Mouse (Mus musculus): Measurements from ENCODE around the gene Mbd3. TPM values are rescaled to one million over a fixed set of nuclear protein-coding genes. Genes with fewer than 3 reads are reported as not detected.

Mbd3 gene
- total and polyA plus RNA-seq, 3 experiments, result 48.7 to 131 (median 67.0) TPM

- TF ChIP-seq UBTF (IDR thresholded peaks at IDR 0.05; ENCODE audit: low read depth, low read length) (no peak), SIN3A (IDR thresholded peaks at IDR 0.05; ENCODE audit: low read length) (peak; percentile 43; the same call in 1 of the 2 replicates)
Observed at GRCm38 (mm10) chr10:80444339-80445045, 45.1 kb upstream of the Mbd3 start (continued).

- peaks cover 14% of the 10 kb centered on the region for H3K27me3 ChIP-seq (replicated peaks)
- H3K9me3 ChIP-seq (replicated peaks; ENCODE audit: low read length), result no peaks in the 10 kb centered on the region
- TF ChIP-seq ZNF384 (IDR thresholded peaks at IDR 0.05; ENCODE audit: low read depth, low read length) (peak; percentile 92), EP300 (IDR thresholded peaks at IDR 0.05; ENCODE audit: low read length) (no peak)
- H3K27ac ChIP-seq (ENCODE audit: insufficient read depth, low read depth), result peak overlapping the region; percentile 97
- H3K79me2 ChIP-seq (replicated peaks; ENCODE audit: control insufficient read depth, extremely low read depth, insufficient read depth, poor library complexity, severe bottlenecking), result no peaks in the 10 kb centered on the region
- dilution Hi-C loops (cut with MboI; ENCODE audit: extremely low pct_ligation_motif_present, extremely low pct_unique_long_range_greater_than_20kb, low sequenced_read_pairs), result no loop called here
- H3K4me1 ChIP-seq (ENCODE audit: control insufficient read depth in 1 of 2, insufficient read depth in 2 of 2), result peaks cover 34 to 70% of the 10 kb centered on the region in 2 experiments
- in situ Hi-C loops (cut with MboI; ENCODE audit: low pct_ligation_motif_present, low pct_unique_long_range_greater_than_20kb, low sequenced_read_pairs), result loop anchor here (25.0 kb wide), 1 partner anchor 244 kb away; the partner anchor contains the start of gene Mknk2
- no peak for DNase-seq (ENCODE audit: extremely low read depth)
- no peaks in the 10 kb centered on the region for H3K36me3 ChIP-seq (replicated peaks in 1 of 2; ENCODE audit: control insufficient read depth in 1 of 2, insufficient read depth in 1 of 2, low read length in 1 of 2)
- H3K4me2 ChIP-seq (ENCODE audit: insufficient read depth, low read depth, poor library complexity, severe bottlenecking), result peak overlapping the region; percentile 48; the same call in 1 of the 2 replicates
- peak overlapping the region; percentile 33; the same call in 1 of the 2 replicates for H3K9ac ChIP-seq (ENCODE audit: insufficient read depth, low read depth)
- H3K4me3 ChIP-seq (replicated peaks in 1 of 3; ENCODE audit: low read depth in 2 of 3, low read length in 2 of 3, poor library complexity in 1 of 3), result peak overlapping the region in 1 of 3 experiments; percentile 23
Observed at GRCm38 (mm10) chr10:80443575-80444278, 44.4 kb upstream of the Mbd3 start.

- no peak overlapping the region for H3K4me3 ChIP-seq (replicated peaks in 1 of 3; ENCODE audit: low read depth in 2 of 3, low read length in 2 of 3, poor library complexity in 1 of 3)
- H3K9ac ChIP-seq (ENCODE audit: insufficient read depth, low read depth), result peak overlapping the region; percentile 33; the same call in 1 of the 2 replicates
- H3K9me3 ChIP-seq (replicated peaks; ENCODE audit: low read length), result no peaks in the 10 kb centered on the region
- no peaks in the 10 kb centered on the region for H3K79me2 ChIP-seq (replicated peaks; ENCODE audit: control insufficient read depth, extremely low read depth, insufficient read depth, poor library complexity, severe bottlenecking)
- in situ Hi-C loops (cut with MboI; ENCODE audit: low pct_ligation_motif_present, low pct_unique_long_range_greater_than_20kb, low sequenced_read_pairs) (loop anchor here (25.0 kb wide), 1 partner anchor 244 kb away; the partner anchor contains the start of gene Mknk2), dilution Hi-C loops (cut with MboI; ENCODE audit: extremely low pct_ligation_motif_present, extremely low pct_unique_long_range_greater_than_20kb, low sequenced_read_pairs) (no loop called here)
- no peaks in the 10 kb centered on the region for H3K36me3 ChIP-seq (replicated peaks in 1 of 2; ENCODE audit: control insufficient read depth in 1 of 2, insufficient read depth in 1 of 2, low read length in 1 of 2)
- H3K4me1 ChIP-seq (ENCODE audit: control insufficient read depth in 1 of 2, insufficient read depth in 2 of 2), result peaks cover 34 to 73% of the 10 kb centered on the region in 2 experiments
- peak overlapping the region; percentile 97 for H3K27ac ChIP-seq (ENCODE audit: insufficient read depth, low read depth)
- peak overlapping the region; percentile 48; the same call in 1 of the 2 replicates for H3K4me2 ChIP-seq (ENCODE audit: insufficient read depth, low read depth, poor library complexity, severe bottlenecking)
- peaks cover 9% of the 10 kb centered on the region for H3K27me3 ChIP-seq (replicated peaks)
- DNase-seq (ENCODE audit: extremely low read depth), result peak; percentile 97
- TF ChIP-seq CHD2 (IDR thresholded peaks at IDR 0.05; ENCODE audit: low read length) (peak; percentile 84), RCOR1 (conservative IDR thresholded peaks at IDR 0.05; ENCODE audit: low read depth, low read length) (peak; percentile 89; the same call in 1 of the 2 replicates), ZC3H11A (IDR thresholded peaks at IDR 0.05; ENCODE audit: low read depth, low read length) (no peak), IRF4 (IDR thresholded peaks at IDR 0.05; ENCODE audit: low read depth, low read length) (peak; percentile 95), E2F4 (IDR thresholded peaks at IDR 0.05; ENCODE audit: insufficient replicate concordance, low read depth, low read length) (no peak), CHD1 (IDR thresholded peaks at IDR 0.05; ENCODE audit: low read depth, low read length) (no peak), NRF1 (IDR thresholded peaks at IDR 0.05; ENCODE audit: low read depth, low read length) (peak; percentile 33; the same call in 1 of the 2 replicates), EP300 (IDR thresholded peaks at IDR 0.05; ENCODE audit: low read length) (peak; percentile 96), ELF1 (IDR thresholded peaks at IDR 0.05; ENCODE audit: low read depth, low read length) (peak; percentile 78), TCF12 (IDR thresholded peaks at IDR 0.05; ENCODE audit: low read depth, low read length) (peak; percentile 97), MYC (IDR thresholded peaks at IDR 0.05; ENCODE audit: low read depth, low read length) (peak; percentile 84), MEF2A (IDR thresholded peaks at IDR 0.05; ENCODE audit: borderline replicate concordance, low read depth, low read length) (peak; percentile 74), ETS1 (conservative IDR thresholded peaks at IDR 0.05; ENCODE audit: low read depth, low read length) (peak; percentile 89), MAX (IDR thresholded peaks at IDR 0.05; ENCODE audit: low read length) (peak; percentile 43; the same call in 1 of the 2 replicates), POLR2A (IDR thresholded peaks at IDR 0.05; ENCODE audit: low read depth, low read length) (peak; percentile 49; the same call in 1 of the 2 replicates), JUND (conservative IDR thresholded peaks at IDR 0.05; ENCODE audit: low read depth, low read length) (no peak), ZMIZ1 (IDR thresholded peaks at IDR 0.05; ENCODE audit: low read depth, low read length) (peak; percentile 82), MAFK (IDR thresholded peaks at IDR 0.05; ENCODE audit: insufficient replicate concordance, low read length) (peak; percentile 63; the same call in 1 of the 2 replicates), ZNF384 (IDR thresholded peaks at IDR 0.05; ENCODE audit: low read depth, low read length) (peak; percentile 61; the same call in 1 of the 2 replicates), KAT2A (IDR thresholded peaks at IDR 0.05; ENCODE audit: insufficient replicate concordance, low read length) (peak; percentile 67; the same call in 1 of the 2 replicates), RAD21 (IDR thresholded peaks at IDR 0.05; ENCODE audit: low read depth, low read length) (peak; percentile 3), UBTF (IDR thresholded peaks at IDR 0.05; ENCODE audit: low read depth, low read length) (no peak), BHLHE40 (IDR thresholded peaks at IDR 0.05; ENCODE audit: low read depth, low read length) (no peak), SIN3A (IDR thresholded peaks at IDR 0.05; ENCODE audit: low read length) (peak; percentile 84), NELFE (IDR thresholded peaks at IDR 0.05; ENCODE audit: low read depth, low read length) (0 out of 2 replicates have a peak, but pooled peaks have one; percentile 11), SMC3 (IDR thresholded peaks at IDR 0.05; ENCODE audit: low read depth, low read length) (0 out of 2 replicates have a peak, but pooled peaks have one; percentile 22)
Observed at GRCm38 (mm10) chr10:80442989-80443388, 43.6 kb upstream of the Mbd3 start.
